Mouse (Mus musculus) midbrain, postnatal 0 days (tissue): ENCODE results near the gene Vwa2. TPM values are rescaled to one million over a fixed set of nuclear protein-coding genes. Genes with fewer than 3 reads are reported as not detected.
A peak's percentile ranks its signal among the peaks of the same experiment; 100 is the strongest.

Experiments used
- ATAC-seq: fragments of 200-750 bp; cut with Nextera tagmentation; 2 replicates; pipeline ENCODE4 v1.8.0; 2017; ENCODE audit warnings: moderate number of reproducible peaks, mild to moderate bottlenecking, moderate TSS enrichment, moderate library complexity; ENCODE audit not compliant: low FRiP score
- DNase-seq: peaks from one replicate; pipeline ENCODE4 v3.0.0-alpha.2; 2015; ENCODE audit warnings: low spot score
- H3K27ac ChIP-seq: fragments of 300-500 bp; sonication (generic); 2 replicates; pipeline ENCODE4 v1.5.1; 2014; ENCODE audit warnings: low read depth, mild to moderate bottlenecking, low read length, mixed read lengths
- H3K27me3 ChIP-seq: fragments of 300-500 bp; sonication (generic); 2 replicates; pipeline ENCODE4 v1.6.1; 2014; ENCODE audit warnings: low read length, control low read depth, mixed read lengths; ENCODE audit not compliant: insufficient read depth
- H3K36me3 ChIP-seq: fragments of 300-500 bp; sonication (generic); 2 replicates; pipeline ENCODE4 v1.6.1; 2014; ENCODE audit warnings: low read length, control low read depth, mixed read lengths; ENCODE audit not compliant: insufficient read depth
- H3K4me1 ChIP-seq: fragments of 300-500 bp; sonication (generic); 2 replicates; pipeline ENCODE4 v1.6.1; 2014; ENCODE audit warnings: mild to moderate bottlenecking, control low read depth, antibody characterized with exemption, low read length, mixed read lengths; ENCODE audit not compliant: insufficient read depth
- H3K4me2 ChIP-seq: fragments of 300-500 bp; sonication (generic); 2 replicates; pipeline ENCODE4 v1.6.1; 2014; ENCODE audit warnings: low read depth, mild to moderate bottlenecking, low read length, mixed read lengths; ENCODE audit not compliant: poor library complexity, severe bottlenecking
- H3K4me3 ChIP-seq: fragments of 300-500 bp; sonication (generic); 2 replicates; pipeline ENCODE4 v1.5.1; 2014; ENCODE audit warnings: low read depth, mild to moderate bottlenecking, low read length, moderate library complexity
- H3K9ac ChIP-seq: fragments of 300-500 bp; sonication (generic); replicated peaks from 2 replicates; pipeline ENCODE4 v1.6.1; 2014; ENCODE audit warnings: mild to moderate bottlenecking, low read length, moderate library complexity, mixed read lengths; ENCODE audit not compliant: poor library complexity, severe bottlenecking
- H3K9me3 ChIP-seq: fragments of 300-500 bp; sonication (generic); 2 replicates; pipeline ENCODE4 v1.6.1; 2016; ENCODE audit warnings: low read length, control low read depth
- CTCF ChIP-seq: IDR thresholded peaks from 2 replicates; pipeline ENCODE4 v1.5.1; 2016; ENCODE audit warnings: antibody characterized with exemption, mild to moderate bottlenecking
- WGBS: fragments of 180-500 bp; shearing (Covaris S2); extraction: QIAGEN DNeasy Blood & Tissue Kit; methylation state at CpG from one replicate; pipeline ENCODE4 v1.1.7; 2014; 5-methylcytosine and 5-hydroxymethylcytosine counted together
- polyA plus RNA-seq: library from polyadenylated mRNA; unstranded; fragments of >200 nt; fragmentation: Nextera tagmentation; extraction: Ambion mirVana; gene quantifications from 2 replicates; pipeline ENCODE4 v1.2.1, GENCODE M21; 2015
- total RNA-seq: library from RNA; depleted of rRNA; stranded (reverse); fragments of >200 nt; gene quantifications from 2 replicates; pipeline ENCODE4 v1.2.3, GENCODE M21; 2014

Vwa2 gene
- total and polyA plus RNA-seq, 2 experiments from 2014 or later, result 0.68 to 0.77 TPM

GRCm38 (mm10) chr19:56838942-56839706, 34.9 kb upstream of the Vwa2 start:
- no peaks in the 10 kb centered on the region for H3K4me1 ChIP-seq
- WGBS, result 71% methylated on average over 17 of the region's 17 CpGs
- no peaks in the 10 kb centered on the region for H3K36me3 ChIP-seq
- H3K4me2 ChIP-seq, result no peak overlapping the region
- ATAC-seq, result no peak
- H3K9me3 ChIP-seq, result no peaks in the 10 kb centered on the region
- H3K4me3 ChIP-seq, result no peak overlapping the region
- H3K27me3 ChIP-seq, result no peaks in the 10 kb centered on the region
- no peak overlapping the region for H3K9ac ChIP-seq
- no peak for DNase-seq
- no peak overlapping the region for H3K27ac ChIP-seq
- TF ChIP-seq CTCF, result peak; percentile 33; the same call in 1 of the 2 replicates

GRCm38 (mm10) chr19:56842974-56843373, 31.1 kb upstream of the Vwa2 start:
- Histone ChIP-seq H3K9ac (no peak overlapping the region), H3K27me3 (no peaks in the 10 kb centered on the region), H3K9me3 (no peaks in the 10 kb centered on the region), H3K4me2 (no peak overlapping the region), H3K4me1 (no peaks in the 10 kb centered on the region), H3K27ac (no peak overlapping the region), H3K36me3 (no peaks in the 10 kb centered on the region), H3K4me3 (no peak overlapping the region)
- DNase-seq (no peak), ATAC-seq (no peak)
- TF ChIP-seq CTCF, result no peak
- WGBS, result 82% methylated on average over 12 of the region's 12 CpGs

GRCm38 (mm10) chr19:56852590-56852989, 21.5 kb upstream of the Vwa2 start:
- no peaks in the 10 kb centered on the region for H3K4me1 ChIP-seq
- no peak overlapping the region for H3K27ac ChIP-seq
- DNase-seq (no peak), ATAC-seq (no peak)
- no peak overlapping the region for H3K9ac ChIP-seq
- no peak overlapping the region for H3K4me3 ChIP-seq
- no peaks in the 10 kb centered on the region for H3K27me3 ChIP-seq
- H3K9me3 ChIP-seq, result no peaks in the 10 kb centered on the region
- no peaks in the 10 kb centered on the region for H3K36me3 ChIP-seq
- no peak overlapping the region for H3K4me2 ChIP-seq
- TF ChIP-seq CTCF, result no peak

- Histone ChIP-seq H3K4me2 (no peak overlapping the region), H3K9me3 (no peaks in the 10 kb centered on the region), H3K27ac (no peak overlapping the region), H3K36me3 (no peaks in the 10 kb centered on the region), H3K9ac (no peak overlapping the region), H3K4me1 (no peaks in the 10 kb centered on the region), H3K27me3 (no peaks in the 10 kb centered on the region), H3K4me3 (no peak overlapping the region)
- TF ChIP-seq CTCF, result no peak
- DNase-seq (no peak), ATAC-seq (no peak)
- WGBS, result 60% methylated on average over 5 of the region's 5 CpGs
Measured at GRCm38 (mm10) chr19:56856455-56856854, 17.6 kb upstream of the Vwa2 start.

GRCm38 (mm10) chr19:56867701-56868100, 6.3 kb upstream of the Vwa2 start:
- Histone ChIP-seq H3K4me1 (no peaks in the 10 kb centered on the region), H3K9me3 (no peaks in the 10 kb centered on the region), H3K4me2 (no peak overlapping the region), H3K9ac (no peak overlapping the region), H3K27ac (no peak overlapping the region), H3K36me3 (no peaks in the 10 kb centered on the region), H3K4me3 (no peak overlapping the region), H3K27me3 (peaks cover 9% of the 10 kb centered on the region)
- no peak for TF ChIP-seq CTCF
- DNase-seq, result no peak
- 75% methylated on average over 4 of the region's 4 CpGs for WGBS
- ATAC-seq, result no peak

- Histone ChIP-seq H3K9me3 (no peaks in the 10 kb centered on the region), H3K4me2 (peak overlapping the region; percentile 99), H3K4me1 (peaks cover 7% of the 10 kb centered on the region; the same call in 1 of the 2 replicates), H3K36me3 (no peaks in the 10 kb centered on the region), H3K27ac (no peak overlapping the region), H3K4me3 (peak overlapping the region; percentile 48), H3K9ac (0 out of 2 replicates have a peak overlapping the region, but pooled peaks have one; percentile 39), H3K27me3 (peaks cover 46% of the 10 kb centered on the region)
- 7% methylated on average over 30 of the region's 30 CpGs for WGBS
- ATAC-seq, result no peak
- no peak for TF ChIP-seq CTCF
- no peak for DNase-seq
Measured at GRCm38 (mm10) chr19:56874601-56875315, 709 bp downstream of the Vwa2 start.
